Mouse (Mus musculus) MEL (cell line): ENCODE results near the gene Gm49661. TPM values are rescaled to one million over a fixed set of nuclear protein-coding genes. Genes with fewer than 3 reads are reported as not detected.

Source experiments
- DNase-seq: peaks from one replicate; pipeline ENCODE4 v3.0.0; 2011; ENCODE audit warnings: low read depth, low spot score
- H3K27ac ChIP-seq: 2 replicates; pipeline ENCODE4 v1.5.1; 2012; ENCODE audit warnings: low read depth, mild to moderate bottlenecking, control low read depth, low read length, moderate library complexity; ENCODE audit not compliant: control insufficient read depth
- H3K27me3 ChIP-seq, 2 experiments: fragments of 150-350 bp in 1 of 2; sonication (generic) in 1 of 2; 2 replicates each; pipeline ENCODE4 v1.6.1; 2012; ENCODE audit warnings: low read length in 2 of 2, mild to moderate bottlenecking in 2 of 2, improper control_type of control experiment in 1 of 2, moderate library complexity in 1 of 2; ENCODE audit not compliant: insufficient read depth in 2 of 2, control insufficient read depth in 1 of 2
- H3K36me3 ChIP-seq, 2 experiments: 2 replicates each; pipeline ENCODE4 v1.6.1; 2012 to 2014; ENCODE audit warnings: low read length in 2 of 2, improper control_type of control experiment in 1 of 2, inconsistent platforms in 1 of 2, mild to moderate bottlenecking in 1 of 2; ENCODE audit not compliant: insufficient read depth in 2 of 2, control insufficient read depth in 1 of 2
- H3K4me1 ChIP-seq, 2 experiments: fragments of 150-350 bp in 1 of 2; sonication (generic) in 1 of 2; 2 replicates each; pipeline ENCODE4 v1.6.1; 2012; ENCODE audit warnings: low read length in 2 of 2, improper control_type of control experiment in 1 of 2, mild to moderate bottlenecking in 1 of 2; ENCODE audit not compliant: insufficient read depth in 2 of 2, control insufficient read depth in 1 of 2
- H3K4me3 ChIP-seq, 2 experiments: fragments of 150-350 bp in 1 of 2; sonication (generic) in 1 of 2; 2 replicates each; pipeline ENCODE4 v1.5.1; 2012; ENCODE audit warnings: low read depth in 2 of 2, low read length in 2 of 2, mild to moderate bottlenecking in 2 of 2, moderate library complexity in 2 of 2, control low read depth in 1 of 2, improper control_type of control experiment in 1 of 2; ENCODE audit not compliant: control insufficient read depth in 1 of 2, insufficient read depth in 1 of 2
- H3K79me2 ChIP-seq: 2 replicates; pipeline ENCODE4 v1.6.1; 2012; ENCODE audit warnings: mild to moderate bottlenecking, low read length, moderate library complexity; ENCODE audit not compliant: control insufficient read depth, poor library complexity, insufficient read depth
- H3K9ac ChIP-seq: 2 replicates; pipeline ENCODE4 v1.6.1; 2012; ENCODE audit warnings: low read depth, mild to moderate bottlenecking, control low read depth, low read length, moderate library complexity; ENCODE audit not compliant: control insufficient read depth, poor library complexity, severe bottlenecking
- H3K9me3 ChIP-seq: fragments of 150-350 bp; sonication (generic); replicated peaks from 2 replicates; pipeline ENCODE4 v1.6.1; 2012; ENCODE audit warnings: mild to moderate bottlenecking, low read length, improper control_type of control experiment, moderate library complexity; ENCODE audit not compliant: insufficient read depth
- BHLHE40 ChIP-seq: IDR thresholded peaks from 2 replicates; pipeline ENCODE4 v1.6.1; 2012; ENCODE audit warnings: low read depth, mild to moderate bottlenecking, inconsistent platforms, low read length, improper control_type of control experiment, borderline replicate concordance
- CTCF ChIP-seq, 3 experiments: IDR thresholded peaks in 2 of 3; conservative IDR thresholded peaks in 1 of 3; 2 replicates each; pipeline ENCODE4 v1.5.1; 2011 to 2012; ENCODE audit warnings: low read length in 3 of 3, low read depth in 2 of 3, mild to moderate bottlenecking in 2 of 3, improper control_type of control experiment in 1 of 3, inconsistent platforms in 1 of 3, mixed read lengths in 1 of 3, moderate library complexity in 1 of 3; ENCODE audit not compliant: control insufficient read depth in 1 of 3, insufficient read depth in 1 of 3, poor library complexity in 1 of 3, severe bottlenecking in 1 of 3
- ELF1 ChIP-seq: IDR thresholded peaks from 2 replicates; pipeline ENCODE4 v1.6.1; 2014; ENCODE audit warnings: low read depth, mild to moderate bottlenecking, inconsistent platforms, low read length, improper control_type of control experiment, moderate library complexity
- EP300 ChIP-seq, 2 experiments: IDR thresholded peaks; 2 replicates each; pipeline ENCODE4 v1.6.1; 2011; ENCODE audit warnings: improper control_type of control experiment in 2 of 2, low read length in 2 of 2, low read depth in 1 of 2, mild to moderate bottlenecking in 1 of 2
- ETS1 ChIP-seq: IDR thresholded peaks from 2 replicates; pipeline ENCODE4 v1.6.1; 2012; ENCODE audit warnings: low read depth, mild to moderate bottlenecking, inconsistent platforms, low read length, improper control_type of control experiment, moderate library complexity
- HCFC1 ChIP-seq: IDR thresholded peaks from 2 replicates; pipeline ENCODE4 v1.6.1; 2012; ENCODE audit warnings: low read depth, mild to moderate bottlenecking, inconsistent platforms, low read length, improper control_type of control experiment, moderate library complexity
- MAZ ChIP-seq: IDR thresholded peaks from 2 replicates; pipeline ENCODE4 v1.6.1; 2012; ENCODE audit warnings: low read depth, mild to moderate bottlenecking, inconsistent platforms, low read length, improper control_type of control experiment
- NRF1 ChIP-seq: IDR thresholded peaks from 2 replicates; pipeline ENCODE4 v1.6.1; 2014; ENCODE audit warnings: low read depth, mild to moderate bottlenecking, inconsistent platforms, low read length, improper control_type of control experiment, moderate library complexity; ENCODE audit not compliant: poor library complexity, insufficient read depth, severe bottlenecking
- POLR2A ChIP-seq, 2 experiments: IDR thresholded peaks; 2 replicates each; pipeline ENCODE4 v1.6.1; 2011 to 2012; ENCODE audit warnings: low read length in 2 of 2, mild to moderate bottlenecking in 2 of 2, control low read depth in 1 of 2, improper control_type of control experiment in 1 of 2, low read depth in 1 of 2, moderate library complexity in 1 of 2; ENCODE audit not compliant: control insufficient read depth in 1 of 2, insufficient read depth in 1 of 2, poor library complexity in 1 of 2
- SIN3A ChIP-seq: IDR thresholded peaks from 2 replicates; pipeline ENCODE4 v1.6.1; 2012; ENCODE audit warnings: low read length, improper control_type of control experiment, inconsistent platforms
- UBTF ChIP-seq: IDR thresholded peaks from 2 replicates; pipeline ENCODE4 v1.6.1; 2012; ENCODE audit warnings: low read depth, mild to moderate bottlenecking, inconsistent platforms, low read length, improper control_type of control experiment, moderate library complexity, borderline replicate concordance; ENCODE audit not compliant: insufficient read depth
- USF1 ChIP-seq: IDR thresholded peaks from 2 replicates; pipeline ENCODE4 v1.6.1; 2014; ENCODE audit warnings: low read depth, mild to moderate bottlenecking, inconsistent platforms, low read length, improper control_type of control experiment, moderate library complexity
- polyA plus RNA-seq, 2 experiments: library from polyadenylated mRNA; stranded (reverse) in 1 of 2; unstranded in 1 of 2; fragments of >175 nt in 1 of 2; fragments of >200 nt in 1 of 2; gene quantifications; 2 replicates each; pipeline versions ENCODE4 v1.2.1 to v1.2.4; 2012; ENCODE audit warnings: low replicate concordance in 2 of 2, low read depth in 1 of 2; ENCODE audit not compliant: insufficient read length in 2 of 2, insufficient read depth in 1 of 2, missing spikeins in 1 of 2
- total RNA-seq: library from RNA; depleted of rRNA; stranded (reverse); fragments of 300-350 nt; gene quantifications from 2 replicates; pipeline ENCODE4 v1.2.3, GENCODE M21; 2012

Gm49661 gene
- total and polyA plus RNA-seq, 3 experiments, result 4.7 TPM; not detected in 2

- TF ChIP-seq SIN3A (no peak), UBTF (0 out of 2 replicates have a peak, but pooled peaks have one; percentile 54), HCFC1 (peak; percentile 31; the same call in 1 of the 2 replicates), CTCF (IDR thresholded peaks at IDR 0.05 in 2 of 3, conservative IDR thresholded peaks at IDR 0.05 in 1 of 3; ENCODE audit: control insufficient read depth in 1 of 3, insufficient read depth in 1 of 3, low read depth in 2 of 3, low read length in 3 of 3, poor library complexity in 1 of 3, severe bottlenecking in 1 of 3) (peak; percentile 47 to 88 (median 64); a peak in 5 of 6 replicates), MAZ (peak; percentile 42; the same call in 1 of the 2 replicates), ELF1 (no peak), BHLHE40 (0 out of 2 replicates have a peak, but pooled peaks have one; percentile 29)
- H3K27me3 ChIP-seq, result no peaks in the 10 kb centered on the region
- H3K79me2 ChIP-seq, result no peaks in the 10 kb centered on the region
- no peak within 1 kb of the TSS for H3K27ac ChIP-seq
- H3K36me3 ChIP-seq, result peaks cover 0 to 13% of the 10 kb centered on the region in 2 experiments; a peak in 2 of 4 replicates
- no peaks in the 10 kb centered on the region for H3K9me3 ChIP-seq
- H3K4me3 ChIP-seq, result peak within 1 kb of the TSS; percentile 47 to 56
- H3K9ac ChIP-seq, result peak within 1 kb of the TSS; percentile 69
- DNase-seq, result peak; percentile 67
- peaks cover 0 to 26% of the 10 kb centered on the region in 2 experiments; a peak in 3 of 4 replicates for H3K4me1 ChIP-seq
Measured at GRCm38 (mm10) chr8:84936962-84937546, 32.2 kb downstream of the Gm49661 start, which contains the start of gene Mast1. Gene Mast1, minus strand, starts transcription at chr8:84937359.

- Histone ChIP-seq H3K27ac (no peak overlapping the region), H3K4me1 (peaks cover 0 to 26% of the 10 kb centered on the region in 2 experiments; a peak in 3 of 4 replicates), H3K9me3 (no peaks in the 10 kb centered on the region), H3K27me3 (no peaks in the 10 kb centered on the region), H3K4me3 (peak overlapping the region in 1 of 2 experiments; percentile 56; a peak in 1 of 4 replicates), H3K36me3 (peaks cover 0 to 13% of the 10 kb centered on the region in 2 experiments; a peak in 2 of 4 replicates), H3K79me2 (no peaks in the 10 kb centered on the region), H3K9ac (no peak overlapping the region)
- no peak for DNase-seq
- TF ChIP-seq BHLHE40 (no peak), NRF1 (no peak), UBTF (no peak), POLR2A (IDR thresholded peaks at IDR 0.05; ENCODE audit: control insufficient read depth in 1 of 2, insufficient read depth in 1 of 2, low read depth in 1 of 2, low read length in 2 of 2, poor library complexity in 1 of 2) (no peak), EP300 (IDR thresholded peaks at IDR 0.05; ENCODE audit: low read depth in 1 of 2, low read length in 2 of 2) (no peak), USF1 (no peak), ETS1 (no peak), CTCF (IDR thresholded peaks at IDR 0.05 in 2 of 3, conservative IDR thresholded peaks at IDR 0.05 in 1 of 3; ENCODE audit: control insufficient read depth in 1 of 3, insufficient read depth in 1 of 3, low read depth in 2 of 3, low read length in 3 of 3, poor library complexity in 1 of 3, severe bottlenecking in 1 of 3) (no peak)
Measured at GRCm38 (mm10) chr8:84936041-84936961, 32.9 kb downstream of the Gm49661 start.
